Mouse (Mus musculus) heart, embryonic 15.5 days (tissue): ENCODE data around the gene Myh9. TPM values are rescaled to one million over a fixed set of nuclear protein-coding genes. Genes with fewer than 3 reads are reported as not detected.
"Not testable (repeated sequence)": the region's sequence is repeated elsewhere in the genome, so short reads cannot be mapped to it uniquely, and the experiment has no call there.

Experiments
- ATAC-seq: fragments of 200-750 bp; cut with Nextera tagmentation; replicated peaks from 2 replicates; pipeline ENCODE4 v1.8.0; 2017; ENCODE audit warnings: low read depth, moderate TSS enrichment; ENCODE audit not compliant: insufficient number of reproducible peaks, insufficient read depth, low FRiP score
- H3K27ac ChIP-seq: fragments of 300-500 bp; sonication (generic); 2 replicates; pipeline ENCODE4 v1.5.1; 2015; ENCODE audit warnings: mild to moderate bottlenecking, inconsistent platforms
- H3K27me3 ChIP-seq: fragments of 300-500 bp; sonication (generic); 2 replicates; pipeline ENCODE4 v1.6.1; 2015; ENCODE audit warnings: inconsistent platforms
- H3K36me3 ChIP-seq: fragments of 300-500 bp; sonication (generic); 2 replicates; pipeline ENCODE4 v1.6.1; 2015; ENCODE audit warnings: mild to moderate bottlenecking, inconsistent platforms
- H3K4me1 ChIP-seq: fragments of 300-500 bp; sonication (generic); replicated peaks from 2 replicates; pipeline ENCODE4 v1.6.1; 2015; ENCODE audit warnings: inconsistent platforms
- H3K4me2 ChIP-seq: fragments of 300-500 bp; sonication (generic); 2 replicates; pipeline ENCODE4 v1.6.1; 2015; ENCODE audit warnings: inconsistent platforms, mild to moderate bottlenecking, moderate library complexity
- H3K4me3 ChIP-seq: fragments of 300-500 bp; sonication (generic); 2 replicates; pipeline ENCODE4 v1.5.1; 2015; ENCODE audit warnings: mild to moderate bottlenecking, inconsistent platforms
- H3K9ac ChIP-seq: fragments of 300-500 bp; sonication (generic); 2 replicates; pipeline ENCODE4 v1.6.1; 2015; ENCODE audit warnings: mild to moderate bottlenecking, inconsistent platforms
- H3K9me3 ChIP-seq: fragments of 300-500 bp; sonication (generic); replicated peaks from 2 replicates; pipeline ENCODE4 v1.6.1; 2016; ENCODE audit warnings: inconsistent platforms
- WGBS: fragments of 180-500 bp; shearing (Covaris S2); methylation state at CpG from one replicate; pipeline ENCODE4 v1.1.7; 2015; ENCODE audit warnings: mixed read lengths; 5-methylcytosine and 5-hydroxymethylcytosine counted together
- polyA plus RNA-seq: library from polyadenylated mRNA; unstranded; fragments of >200 nt; fragmentation: Nextera tagmentation; extraction: Ambion mirVana; gene quantifications from 2 replicates; pipeline ENCODE4 v1.2.1, GENCODE M21; 2015

Myh9 gene
- polyA plus RNA-seq, 1 experiment from 2014 or later, result 25.2 TPM

- H3K36me3 ChIP-seq, ATAC-seq, H3K27ac ChIP-seq, H3K4me1 ChIP-seq, H3K4me3 ChIP-seq, H3K4me2 ChIP-seq, H3K9me3 ChIP-seq, H3K9ac ChIP-seq, H3K27me3 ChIP-seq: not testable (repeated sequence)
- 75% methylated on average over 8 of the region's 10 CpGs for WGBS
Measured at GRCm38 (mm10) chr15:77867231-77867968, 25.4 kb upstream of the Myh9 start.

GRCm38 (mm10) chr15:77866583-77867220 is 24.7 kb upstream of the Myh9 start:
- H3K9ac ChIP-seq, result no peak overlapping the region
- 47% methylated on average over 11 of the region's 11 CpGs for WGBS
- no peak overlapping the region for H3K4me3 ChIP-seq
- H3K4me2 ChIP-seq, result no peak overlapping the region
- H3K9me3 ChIP-seq, result no peaks in the 10 kb centered on the region
- H3K27me3 ChIP-seq, result no peaks in the 10 kb centered on the region
- H3K27ac ChIP-seq, result no peak overlapping the region
- no peaks in the 10 kb centered on the region for H3K4me1 ChIP-seq
- no peak for ATAC-seq
- no peaks in the 10 kb centered on the region for H3K36me3 ChIP-seq

GRCm38 (mm10) chr15:77864063-77864758 is 22.2 kb upstream of the Myh9 start:
- 79% methylated on average over 9 of the region's 9 CpGs for WGBS
- Histone ChIP-seq H3K27me3 (no peaks in the 10 kb centered on the region), H3K9me3 (no peaks in the 10 kb centered on the region), H3K36me3 (no peaks in the 10 kb centered on the region), H3K4me1 (no peaks in the 10 kb centered on the region), H3K9ac (no peak overlapping the region), H3K27ac (no peak overlapping the region), H3K4me3 (no peak overlapping the region), H3K4me2 (no peak overlapping the region)
- no peak for ATAC-seq

- Histone ChIP-seq H3K4me3 (no peak overlapping the region), H3K36me3 (no peaks in the 10 kb centered on the region), H3K27me3 (no peaks in the 10 kb centered on the region), H3K4me2 (no peak overlapping the region), H3K4me1 (no peaks in the 10 kb centered on the region), H3K9me3 (no peaks in the 10 kb centered on the region), H3K27ac (no peak overlapping the region), H3K9ac (no peak overlapping the region)
- WGBS, result 79% methylated on average over 22 of the region's 22 CpGs
- no peak for ATAC-seq
Measured at GRCm38 (mm10) chr15:77862991-77863972, 21.3 kb upstream of the Myh9 start.

DNA sequence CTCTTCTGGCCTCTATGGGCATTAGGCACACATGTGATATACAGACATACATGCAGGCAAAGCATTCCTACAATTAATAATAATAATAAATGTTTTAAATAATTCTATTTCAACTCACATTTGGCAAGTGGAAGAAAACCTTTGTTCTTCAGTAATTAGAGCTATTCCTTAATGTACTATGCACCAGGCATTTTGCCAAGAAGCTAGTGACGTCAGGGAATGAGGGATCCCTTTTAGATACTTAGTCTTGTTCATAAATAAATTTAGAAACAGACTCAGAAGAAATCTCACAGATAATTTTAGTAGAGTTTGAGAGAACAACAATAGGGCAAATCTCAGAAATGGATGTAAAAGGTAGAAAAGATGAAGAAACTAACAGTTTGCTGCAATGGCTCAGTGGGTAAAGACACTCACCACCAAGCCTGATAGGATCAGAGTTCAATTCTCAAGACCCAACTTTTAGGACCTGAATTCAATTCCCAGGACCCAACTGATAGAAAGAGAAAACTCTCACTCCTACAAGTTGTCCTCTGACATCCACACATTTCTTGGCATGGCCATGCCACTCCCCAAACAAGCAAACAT is 18.2 kb upstream of the Myh9 start:
- WGBS, result 14% methylated on average over 1 of the region's 1 CpGs
- no peaks in the 10 kb centered on the region for H3K36me3 ChIP-seq
- H3K4me2 ChIP-seq, result no peak overlapping the region
- H3K9me3 ChIP-seq, result no peaks in the 10 kb centered on the region
- no peak overlapping the region for H3K27ac ChIP-seq
- H3K27me3 ChIP-seq, result no peaks in the 10 kb centered on the region
- ATAC-seq, result no peak
- H3K9ac ChIP-seq, result no peak overlapping the region
- peaks cover 27% of the 10 kb centered on the region for H3K4me1 ChIP-seq
- no peak overlapping the region for H3K4me3 ChIP-seq

DNA sequence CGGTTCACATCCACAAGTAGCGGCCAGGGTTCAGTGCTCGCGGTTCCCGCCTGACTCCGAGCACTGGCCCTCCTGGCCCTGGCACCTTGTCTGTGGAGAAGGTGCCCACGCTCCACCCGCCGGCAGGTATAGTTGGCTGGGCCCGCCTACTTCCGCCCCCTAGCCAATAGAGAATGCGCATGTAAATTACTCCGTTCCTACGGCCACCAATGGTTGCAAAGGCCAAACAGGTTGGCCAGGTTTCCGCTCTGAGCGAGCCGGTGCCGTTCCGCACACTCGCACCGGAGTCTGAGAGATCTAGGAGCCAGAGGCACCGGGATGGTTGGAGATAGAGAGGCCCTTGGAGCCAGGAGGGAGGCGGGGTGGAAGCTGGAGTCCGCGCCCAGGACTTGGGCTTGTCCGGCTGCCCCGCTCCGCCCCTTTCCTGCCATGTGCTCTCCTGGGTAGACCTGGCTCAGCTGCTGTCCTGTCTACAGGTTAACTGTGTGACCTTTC is 15.7 kb upstream of the Myh9 start:
- peak overlapping the region; percentile 31; the same call in 1 of the 2 replicates for H3K9ac ChIP-seq
- no peaks in the 10 kb centered on the region for H3K36me3 ChIP-seq
- peak overlapping the region; percentile 81 for H3K4me2 ChIP-seq
- WGBS, result 3% methylated on average over 28 of the region's 28 CpGs
- H3K4me1 ChIP-seq, result peaks cover 27% of the 10 kb centered on the region
- peak; percentile 62 for ATAC-seq
- no peaks in the 10 kb centered on the region for H3K9me3 ChIP-seq
- peak overlapping the region; percentile 52 for H3K4me3 ChIP-seq
- H3K27ac ChIP-seq, result peak overlapping the region; percentile 38
- H3K27me3 ChIP-seq, result no peaks in the 10 kb centered on the region

DNA sequence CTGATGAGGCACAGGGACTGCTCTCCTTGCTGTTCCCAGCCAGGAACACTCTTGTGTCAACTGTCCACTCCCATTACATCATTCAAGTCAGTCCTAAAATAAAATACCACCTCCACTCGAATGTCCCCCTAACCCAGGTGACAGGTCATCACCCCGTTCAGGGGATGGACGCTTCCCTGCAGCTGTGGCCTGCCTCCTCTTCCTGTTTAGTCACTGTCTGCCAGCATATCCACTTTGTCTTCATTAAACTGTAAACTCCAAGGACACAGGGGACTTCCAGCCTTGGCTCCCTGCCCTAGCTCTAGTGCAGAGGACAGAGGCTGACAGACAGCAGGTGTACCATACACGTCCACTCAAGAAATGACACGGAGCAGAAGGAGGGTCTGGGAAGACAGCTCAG is 14.6 kb upstream of the Myh9 start:
- no peak overlapping the region for H3K9ac ChIP-seq
- no peaks in the 10 kb centered on the region for H3K9me3 ChIP-seq
- H3K27ac ChIP-seq, result peak overlapping the region; percentile 70
- H3K4me2 ChIP-seq, result no peak overlapping the region; the same call in 1 of the 2 replicates
- H3K4me1 ChIP-seq, result peaks cover 27% of the 10 kb centered on the region
- 0 out of 2 replicates have a peak, but pooled peaks have one; percentile 33 for ATAC-seq
- H3K27me3 ChIP-seq, result no peaks in the 10 kb centered on the region
- no peaks in the 10 kb centered on the region for H3K36me3 ChIP-seq
- no peak overlapping the region for H3K4me3 ChIP-seq
- 15% methylated on average over 5 of the region's 5 CpGs for WGBS

GRCm38 (mm10) chr15:77855301-77855700 is 13.3 kb upstream of the Myh9 start:
- H3K9ac ChIP-seq, result no peak overlapping the region
- H3K4me3 ChIP-seq, result no peak overlapping the region
- ATAC-seq, result no peak
- H3K36me3 ChIP-seq, result no peaks in the 10 kb centered on the region
- no peaks in the 10 kb centered on the region for H3K9me3 ChIP-seq
- H3K4me2 ChIP-seq, result no peak overlapping the region
- H3K27me3 ChIP-seq, result no peaks in the 10 kb centered on the region
- H3K27ac ChIP-seq, result no peak overlapping the region
- 56% methylated on average over 8 of the region's 8 CpGs for WGBS
- H3K4me1 ChIP-seq, result peaks cover 27% of the 10 kb centered on the region

DNA sequence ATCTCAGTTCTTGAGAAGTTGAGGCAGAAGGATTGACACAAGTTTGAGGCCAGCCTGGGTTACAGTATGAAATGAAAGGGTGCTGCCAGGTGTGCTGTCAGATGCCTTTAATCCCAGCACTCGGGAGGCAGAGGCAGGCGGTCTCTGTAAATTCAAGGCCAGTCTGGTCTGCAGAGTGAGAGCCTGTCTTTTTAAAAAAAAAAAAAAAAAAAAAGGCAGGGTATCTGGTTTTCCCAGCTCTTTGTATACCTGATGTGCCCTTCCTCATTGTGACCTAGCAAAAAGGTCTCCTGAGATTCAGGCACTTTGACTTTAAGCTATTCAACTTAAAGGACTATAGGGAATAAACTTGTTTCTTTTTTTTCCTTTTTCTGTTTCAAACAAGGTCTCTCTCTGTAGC is 10.0 kb upstream of the Myh9 start:
- Histone ChIP-seq H3K4me3 (no peak overlapping the region), H3K9ac (no peak overlapping the region), H3K36me3 (no peaks in the 10 kb centered on the region), H3K4me2 (no peak overlapping the region), H3K27ac (no peak overlapping the region), H3K27me3 (no peaks in the 10 kb centered on the region), H3K4me1 (peaks cover 15% of the 10 kb centered on the region), H3K9me3 (no peaks in the 10 kb centered on the region)
- no peak for ATAC-seq
- WGBS, result 82% methylated on average over 2 of the region's 2 CpGs

DNA sequence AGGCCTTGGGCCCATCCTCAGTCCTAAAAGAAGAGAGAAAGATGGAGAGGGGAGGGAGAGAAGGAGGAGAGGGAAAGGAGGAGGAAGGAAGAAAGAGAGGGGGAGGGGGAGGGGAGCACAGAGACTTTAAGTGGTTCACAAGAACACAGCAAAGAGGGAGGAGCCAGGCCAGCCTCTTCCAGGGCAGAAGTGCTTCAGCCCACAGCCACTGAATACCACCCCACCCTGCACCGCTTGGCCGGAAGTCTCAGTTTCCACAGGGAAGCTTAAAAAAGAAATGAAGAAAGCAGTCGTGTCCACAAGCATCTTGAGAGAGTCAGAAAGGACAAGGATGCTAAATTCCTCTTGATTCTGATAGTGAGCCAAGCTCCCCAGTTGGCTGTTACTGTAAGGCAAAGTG is 9.2 kb upstream of the Myh9 start:
- no peak overlapping the region for H3K27ac ChIP-seq
- H3K4me2 ChIP-seq, result no peak overlapping the region
- ATAC-seq, result 0 out of 2 replicates have a peak, but pooled peaks have one; percentile 43
- no peak overlapping the region for H3K4me3 ChIP-seq
- no peaks in the 10 kb centered on the region for H3K36me3 ChIP-seq
- peaks cover 6% of the 10 kb centered on the region for H3K4me1 ChIP-seq
- 30% methylated on average over 3 of the region's 3 CpGs for WGBS
- H3K9me3 ChIP-seq, result no peaks in the 10 kb centered on the region
- no peak overlapping the region for H3K9ac ChIP-seq
- H3K27me3 ChIP-seq, result no peaks in the 10 kb centered on the region
